Mouse (Mus musculus) adrenal gland, adult 10 weeks (tissue): ENCODE measurements around the gene Glmn. TPM values are rescaled to one million over a fixed set of nuclear protein-coding genes. Genes with fewer than 3 reads are reported as not detected.

Experiments used
- polyA plus RNA-seq: library from polyadenylated mRNA; stranded (reverse); fragments of 350-450 nt; fragmentation: Illumina TruSeq; extraction: RNeasy Lipid Tissue Mini Kit (QIAGEN cat#74804); gene quantifications from one replicate; pipeline ENCODE4 v1.2.3, GENCODE M21; 2014; ENCODE audit warnings: low read depth, low replicate concordance

Gene Glmn
- 33.1 TPM for polyA plus RNA-seq

GRCm38 (mm10) chr5:107597301-107598077, at the start of gene Glmn, which contains the start of gene Rpap2:
Gene Glmn, minus strand, starts transcription at chr5:107597888.
Gene Rpap2, plus strand, starts transcription at chr5:107597373.

DNA sequence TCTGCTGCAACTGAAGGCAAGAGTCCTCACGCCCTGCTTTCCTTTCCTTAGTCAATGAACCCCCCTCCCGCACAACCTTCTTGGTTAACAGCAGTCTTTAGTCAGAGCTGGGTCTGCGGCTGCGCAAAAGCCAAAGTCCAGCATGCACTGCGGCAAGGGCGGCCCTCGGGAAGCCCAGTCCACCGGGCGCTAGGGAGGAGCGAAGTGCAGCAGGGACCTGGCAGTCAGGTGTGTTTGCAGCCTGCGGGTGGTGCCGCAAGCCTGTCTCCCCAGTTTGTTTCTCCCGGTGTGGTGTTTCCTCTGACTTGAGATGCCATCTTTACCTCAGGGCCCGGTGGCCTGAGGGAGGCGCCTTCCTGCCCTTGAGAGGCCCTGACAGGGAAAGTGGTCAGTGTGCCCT, 63.1 kb downstream of the Glmn start, which contains the start of gene 1700028K03Rik:
1700028K03Rik (plus strand) TSS at position 129 of the 400 bp plus-strand sequence.

GRCm38 (mm10) chr5:107507321-107507720, 90.4 kb downstream of the Glmn start, which contains the start of gene Gm42669:
Gene Gm42669, plus strand, starts transcription at chr5:107507621.

Other genes starting within 250 kb of the Glmn start
- gene Ephx4, start 195.2 kb downstream of the Glmn start, polyA plus RNA-seq: 2.7 TPM
- gene Lpcat2b, start 166.3 kb downstream of the Glmn start, polyA plus RNA-seq: not detected
- 12.5 TPM for gene Btbd8, start 159.9 kb downstream of the Glmn start, polyA plus RNA-seq
- gene Gm42669, start 90.3 kb downstream of the Glmn start, polyA plus RNA-seq: not detected
- gene 1700028K03Rik, start 63.2 kb downstream of the Glmn start, polyA plus RNA-seq: not detected
- 31.8 TPM for gene Rpap2, start 515 bp downstream of the Glmn start, polyA plus RNA-seq
- gene Gfi1, start 128.1 kb upstream of the Glmn start, polyA plus RNA-seq: not detected
- not detected for gene Ube2d2b, start 232.2 kb upstream of the Glmn start, polyA plus RNA-seq